Mouse (Mus musculus) left cerebral cortex, adult 9 months (tissue): ENCODE results near the gene Atad2b.
"Not testable (repeated sequence)": the region's sequence is repeated elsewhere in the genome, so short reads cannot be mapped to it uniquely, and the experiment has no call there.

Experiments used
- DNase-seq, 2 experiments: peaks; one replicate each; pipeline ENCODE4 v3.0.0; 2022; ENCODE audit warnings: low spot score in 2 of 2

Atad2b gene

GRCm38 (mm10) chr12:4911716-4912115 is 5.4 kb upstream of the Atad2b start:
- DNase-seq = no peak

- DNase-seq = no peak
Observed at GRCm38 (mm10) chr12:4914441-4914840, 2.7 kb upstream of the Atad2b start.

GRCm38 (mm10) chr12:4914944-4915343 is 2.2 kb upstream of the Atad2b start:
- DNase-seq = no peak

- DNase-seq = peak; percentile 13 to 50
Observed at GRCm38 (mm10) chr12:4917805-4918591, 845 bp downstream of the Atad2b start.

GRCm38 (mm10) chr12:4928197-4928596 is 11.0 kb downstream of the Atad2b start:
- DNase-seq = no peak

GRCm38 (mm10) chr12:4930820-4931548 is 13.8 kb downstream of the Atad2b start:
- no peak for DNase-seq

- no peak for DNase-seq
Observed at GRCm38 (mm10) chr12:4952272-4952671, 35.1 kb downstream of the Atad2b start.

GRCm38 (mm10) chr12:4953156-4953555 is 36.0 kb downstream of the Atad2b start:
- peak in 1 of 2 experiments; percentile 42 for DNase-seq

GRCm38 (mm10) chr12:4972939-4973338 is 55.8 kb downstream of the Atad2b start:
- DNase-seq = peak in 1 of 2 experiments; percentile 78

GRCm38 (mm10) chr12:4978324-4978723 is 61.2 kb downstream of the Atad2b start:
- no peak for DNase-seq

GRCm38 (mm10) chr12:4996981-4997380 is 79.8 kb downstream of the Atad2b start:
- DNase-seq = no peak

GRCm38 (mm10) chr12:5005338-5005737 is 88.2 kb downstream of the Atad2b start:
- peak in 1 of 2 experiments; percentile 10 for DNase-seq

- not testable (repeated sequence) for DNase-seq
Observed at GRCm38 (mm10) chr12:5005776-5006175, 88.6 kb downstream of the Atad2b start.

- not testable (repeated sequence) for DNase-seq
Observed at GRCm38 (mm10) chr12:5008638-5009037, 91.5 kb downstream of the Atad2b start.

GRCm38 (mm10) chr12:5025226-5025861 is 108.2 kb downstream of the Atad2b start:
- peak in 1 of 2 experiments; percentile 42 for DNase-seq

GRCm38 (mm10) chr12:5029035-5029434 is 111.9 kb downstream of the Atad2b start:
- DNase-seq = no peak

- DNase-seq = no peak
Observed at GRCm38 (mm10) chr12:5038008-5038407, 120.9 kb downstream of the Atad2b start.

- no peak for DNase-seq
Observed at GRCm38 (mm10) chr12:5044141-5044540, 127.0 kb downstream of the Atad2b start.

GRCm38 (mm10) chr12:5048104-5048503 is 131.0 kb downstream of the Atad2b start:
- no peak for DNase-seq

- no peak for DNase-seq
Observed at GRCm38 (mm10) chr12:5067590-5067989, 150.4 kb downstream of the Atad2b start.

- DNase-seq = peak in 1 of 2 experiments; percentile 51
Observed at GRCm38 (mm10) chr12:5070131-5070530, 153.0 kb downstream of the Atad2b start.

GRCm38 (mm10) chr12:5073191-5073590 is 156.0 kb downstream of the Atad2b start:
- DNase-seq = peak in 1 of 2 experiments; percentile 47
